Mouse (Mus musculus): Measurements from ENCODE around the gene Zfp39. TPM values are rescaled to one million over a fixed set of nuclear protein-coding genes. Genes with fewer than 3 reads are reported as not detected.

The Zfp39 gene
- polyA plus RNA-seq, 1 experiment from 2014 or later, result 7.0 TPM

- Histone ChIP-seq H3K4me3 (no peak overlapping the region), H3K36me3 (no peaks in the 10 kb centered on the region), H3K9ac (no peak overlapping the region), H3K4me2 (replicated peaks) (no peak overlapping the region), H3K4me1 (peaks cover 3% of the 10 kb centered on the region; the same call in 1 of the 2 replicates), H3K27me3 (replicated peaks) (no peaks in the 10 kb centered on the region), H3K9me3 (no peaks in the 10 kb centered on the region), H3K27ac (no peak overlapping the region)
- WGBS, result 57% methylated on average over 14 of the region's 14 CpGs
- ATAC-seq (ENCODE audit: low FRiP score, low read depth), result no peak
Observed at GRCm38 (mm10) chr11:58916879-58917744, 13.1 kb upstream of the Zfp39 start.

GRCm38 (mm10) chr11:58914461-58915028 lies 10.5 kb upstream of the Zfp39 start:
- WGBS, result 28% methylated on average over 17 of the region's 17 CpGs
- Histone ChIP-seq H3K4me1 (peaks cover 3% of the 10 kb centered on the region; the same call in 1 of the 2 replicates), H3K4me2 (replicated peaks) (peak overlapping the region; percentile 56), H3K9ac (peak overlapping the region; percentile 0; the same call in 1 of the 2 replicates), H3K9me3 (no peaks in the 10 kb centered on the region), H3K36me3 (no peaks in the 10 kb centered on the region), H3K27me3 (replicated peaks) (no peaks in the 10 kb centered on the region), H3K4me3 (peak overlapping the region; percentile 16; the same call in 1 of the 2 replicates), H3K27ac (no peak overlapping the region)
- ATAC-seq (ENCODE audit: low FRiP score, low read depth), result no peak

- Histone ChIP-seq H3K27me3 (replicated peaks) (no peaks in the 10 kb centered on the region), H3K4me3 (no peak overlapping the region), H3K9ac (no peak overlapping the region), H3K4me2 (replicated peaks) (0 out of 2 replicates have a peak overlapping the region, but pooled peaks have one; percentile 56), H3K4me1 (peaks cover 3% of the 10 kb centered on the region; the same call in 1 of the 2 replicates), H3K36me3 (no peaks in the 10 kb centered on the region), H3K27ac (no peak overlapping the region), H3K9me3 (no peaks in the 10 kb centered on the region)
- ATAC-seq (ENCODE audit: low FRiP score, low read depth), result no peak
- 94% methylated on average over 1 of the region's 1 CpGs for WGBS
Observed at GRCm38 (mm10) chr11:58913776-58914175, 9.8 kb upstream of the Zfp39 start.

- H3K9ac ChIP-seq, result no peak overlapping the region
- H3K9me3 ChIP-seq, result no peaks in the 10 kb centered on the region
- no peak overlapping the region for H3K4me3 ChIP-seq
- 0 out of 2 replicates have a peak overlapping the region, but pooled peaks have one; percentile 88 for H3K4me2 ChIP-seq (replicated peaks)
- H3K27ac ChIP-seq, result no peak overlapping the region
- no peaks in the 10 kb centered on the region for H3K27me3 ChIP-seq (replicated peaks)
- H3K36me3 ChIP-seq, result peaks cover 13% of the 10 kb centered on the region
- H3K4me1 ChIP-seq, result peaks cover 6% of the 10 kb centered on the region; the same call in 1 of the 2 replicates
- WGBS, result 51% methylated on average over 6 of the region's 6 CpGs
- no peak for ATAC-seq (ENCODE audit: low FRiP score, low read depth)
Observed at GRCm38 (mm10) chr11:58904838-58905237, 813 bp upstream of the Zfp39 start.

- peaks cover 13% of the 10 kb centered on the region for H3K36me3 ChIP-seq
- H3K9me3 ChIP-seq, result no peaks in the 10 kb centered on the region
- 7% methylated on average over 8 of the region's 8 CpGs for WGBS
- ATAC-seq (ENCODE audit: low FRiP score, low read depth), result peak; percentile 44
- no peaks in the 10 kb centered on the region for H3K27me3 ChIP-seq (replicated peaks)
- peak overlapping the region; percentile 76 for H3K4me3 ChIP-seq
- peaks cover 6% of the 10 kb centered on the region; the same call in 1 of the 2 replicates for H3K4me1 ChIP-seq
- no peak overlapping the region for H3K27ac ChIP-seq
- no peak overlapping the region for H3K9ac ChIP-seq
- peak overlapping the region; percentile 88 for H3K4me2 ChIP-seq (replicated peaks)
Observed at GRCm38 (mm10) chr11:58904410-58904718, 339 bp upstream of the Zfp39 start.

- Histone ChIP-seq H3K9ac (no peak overlapping the region), H3K36me3 (peaks cover 33% of the 10 kb centered on the region), H3K4me2 (replicated peaks) (no peak overlapping the region), H3K27ac (no peak overlapping the region), H3K4me1 (peaks cover 6% of the 10 kb centered on the region; the same call in 1 of the 2 replicates), H3K4me3 (no peak overlapping the region), H3K27me3 (replicated peaks) (no peaks in the 10 kb centered on the region), H3K9me3 (no peaks in the 10 kb centered on the region)
- no peak for ATAC-seq (ENCODE audit: low FRiP score, low read depth)
Observed at GRCm38 (mm10) chr11:58901080-58901479, 2.9 kb downstream of the Zfp39 start.

GRCm38 (mm10) chr11:58897485-58897884 lies 6.5 kb downstream of the Zfp39 start:
- H3K9ac ChIP-seq, result no peak overlapping the region
- no peak overlapping the region for H3K27ac ChIP-seq
- no peak for ATAC-seq (ENCODE audit: low FRiP score, low read depth)
- H3K36me3 ChIP-seq, result peaks cover 48% of the 10 kb centered on the region
- no peak overlapping the region for H3K4me3 ChIP-seq
- H3K9me3 ChIP-seq, result no peaks in the 10 kb centered on the region
- WGBS, result 87% methylated on average over 6 of the region's 6 CpGs
- no peaks in the 10 kb centered on the region for H3K27me3 ChIP-seq (replicated peaks)
- H3K4me2 ChIP-seq (replicated peaks), result no peak overlapping the region
- H3K4me1 ChIP-seq, result no peaks in the 10 kb centered on the region

GRCm38 (mm10) chr11:58894456-58894855 lies 9.6 kb downstream of the Zfp39 start:
- Histone ChIP-seq H3K9me3 (no peaks in the 10 kb centered on the region), H3K27ac (no peak overlapping the region), H3K4me1 (no peaks in the 10 kb centered on the region), H3K36me3 (peaks cover 61% of the 10 kb centered on the region), H3K4me3 (no peak overlapping the region), H3K9ac (no peak overlapping the region), H3K27me3 (replicated peaks) (no peaks in the 10 kb centered on the region), H3K4me2 (replicated peaks) (no peak overlapping the region)
- ATAC-seq (ENCODE audit: low FRiP score, low read depth), result no peak
- WGBS, result 69% methylated on average over 6 of the region's 6 CpGs

- no peak overlapping the region for H3K9ac ChIP-seq
- no peaks in the 10 kb centered on the region for H3K4me1 ChIP-seq
- H3K4me3 ChIP-seq, result no peak overlapping the region
- 95% methylated on average over 10 of the region's 10 CpGs for WGBS
- no peak overlapping the region for H3K27ac ChIP-seq
- peaks cover 45% of the 10 kb centered on the region for H3K36me3 ChIP-seq
- H3K9me3 ChIP-seq, result no peaks in the 10 kb centered on the region
- ATAC-seq (ENCODE audit: low FRiP score, low read depth), result no peak
- H3K27me3 ChIP-seq (replicated peaks), result no peaks in the 10 kb centered on the region
- H3K4me2 ChIP-seq (replicated peaks), result no peak overlapping the region
Observed at GRCm38 (mm10) chr11:58890511-58890910, 13.5 kb downstream of the Zfp39 start.

GRCm38 (mm10) chr11:58883756-58884155 lies 20.3 kb downstream of the Zfp39 start:
- Histone ChIP-seq H3K4me2 (replicated peaks) (no peak overlapping the region), H3K27ac (no peak overlapping the region), H3K4me1 (no peaks in the 10 kb centered on the region), H3K9ac (no peak overlapping the region), H3K4me3 (no peak overlapping the region), H3K9me3 (no peaks in the 10 kb centered on the region), H3K27me3 (replicated peaks) (no peaks in the 10 kb centered on the region), H3K36me3 (peaks cover 36% of the 10 kb centered on the region)
- 92% methylated on average over 8 of the region's 8 CpGs for WGBS
- no peak for ATAC-seq (ENCODE audit: low FRiP score, low read depth)

- H3K27ac ChIP-seq, result no peak overlapping the region
Observed at GRCm38 (mm10) chr11:58870961-58871360, 33.1 kb downstream of the Zfp39 start.

GRCm38 (mm10) chr11:58867954-58868330 lies 36.1 kb downstream of the Zfp39 start:
- 0 out of 2 replicates have a peak, but pooled peaks have one; percentile 7 for ATAC-seq (ENCODE audit: low FRiP score, low read depth)
- no peaks in the 10 kb centered on the region for H3K9me3 ChIP-seq
- 76% methylated on average over 6 of the region's 6 CpGs for WGBS
- H3K4me3 ChIP-seq, result peak overlapping the region; percentile 65
- peaks cover 18% of the 10 kb centered on the region for H3K4me1 ChIP-seq
- H3K27me3 ChIP-seq (replicated peaks), result no peaks in the 10 kb centered on the region
- peaks cover 12% of the 10 kb centered on the region; the same call in 1 of the 2 replicates for H3K36me3 ChIP-seq
- no peak overlapping the region for H3K27ac ChIP-seq
- peak overlapping the region; percentile 79 for H3K4me2 ChIP-seq (replicated peaks)
- H3K9ac ChIP-seq, result peak overlapping the region; percentile 77; the same call in 1 of the 2 replicates

More at GRCm38 (mm10) chr11:58870961-58871360, 33.1 kb downstream of the Zfp39 start:
- Histone ChIP-seq H3K4me1 (peaks cover 18% of the 10 kb centered on the region), H3K4me2 (replicated peaks) (no peak overlapping the region), H3K9me3 (no peaks in the 10 kb centered on the region), H3K27me3 (replicated peaks) (no peaks in the 10 kb centered on the region), H3K9ac (no peak overlapping the region), H3K4me3 (no peak overlapping the region), H3K36me3 (peaks cover 12% of the 10 kb centered on the region; the same call in 1 of the 2 replicates)
- WGBS, result 87% methylated on average over 4 of the region's 4 CpGs
- ATAC-seq (ENCODE audit: low FRiP score, low read depth), result no peak

All from neural tube, embryonic 12.5 days (tissue).